Mouse (Mus musculus) embryonic fibroblast, embryonic 13.5 days (primary cell): ENCODE results near the gene Chst3.

Source experiments
- CTCF ChIP-seq: IDR thresholded peaks from 2 replicates; pipeline ENCODE4 v1.5.1; 2011; ENCODE audit warnings: mild to moderate bottlenecking, control low read depth, low read length, moderate library complexity, borderline replicate concordance; ENCODE audit not compliant: insufficient read depth
- POLR2A ChIP-seq: IDR thresholded peaks from 2 replicates; pipeline ENCODE4 v1.6.1; 2011; ENCODE audit warnings: low read depth, mild to moderate bottlenecking, control low read depth, low read length, moderate library complexity

GRCm38 (mm10) chr10:60209237-60209636, 9.8 kb downstream of the Chst3 start:
- TF ChIP-seq CTCF (no peak), POLR2A (no peak)
